Mouse (Mus musculus) neural tube, embryonic 13.5 days (tissue): ENCODE data around the gene Gm128. TPM values are rescaled to one million over a fixed set of nuclear protein-coding genes. Genes with fewer than 3 reads are reported as not detected.

Experiments used
- ATAC-seq: fragments of 200-750 bp; cut with Nextera tagmentation; 2 replicates; pipeline ENCODE4 v1.8.0; 2017; ENCODE audit warnings: low read depth, mild to moderate bottlenecking, moderate TSS enrichment, moderate library complexity
- H3K27ac ChIP-seq: fragments of 300-500 bp; sonication (generic); replicated peaks from 2 replicates; pipeline ENCODE4 v1.5.1; 2015; ENCODE audit warnings: moderate library complexity, mild to moderate bottlenecking, inconsistent platforms
- H3K27me3 ChIP-seq: fragments of 300-500 bp; sonication (generic); 2 replicates; pipeline ENCODE4 v1.6.1; 2015; ENCODE audit warnings: mild to moderate bottlenecking, inconsistent platforms
- H3K36me3 ChIP-seq: fragments of 300-500 bp; sonication (generic); 2 replicates; pipeline ENCODE4 v1.6.1; 2015; ENCODE audit warnings: mild to moderate bottlenecking, inconsistent platforms
- H3K4me1 ChIP-seq: fragments of 300-500 bp; sonication (generic); replicated peaks from 2 replicates; pipeline ENCODE4 v1.6.1; 2015; ENCODE audit warnings: inconsistent platforms
- H3K4me2 ChIP-seq: fragments of 300-500 bp; sonication (generic); 2 replicates; pipeline ENCODE4 v1.6.1; 2015; ENCODE audit warnings: inconsistent platforms, mild to moderate bottlenecking, moderate library complexity
- H3K4me3 ChIP-seq: fragments of 300-500 bp; sonication (generic); 2 replicates; pipeline ENCODE4 v1.5.1; 2015; ENCODE audit warnings: mild to moderate bottlenecking, inconsistent platforms
- H3K9ac ChIP-seq: fragments of 300-500 bp; sonication (generic); 2 replicates; pipeline ENCODE4 v1.6.1; 2015; ENCODE audit warnings: moderate library complexity, mild to moderate bottlenecking, inconsistent platforms
- H3K9me3 ChIP-seq: fragments of 300-500 bp; sonication (generic); 2 replicates; pipeline ENCODE4 v1.6.1; 2016; ENCODE audit warnings: inconsistent platforms
- WGBS: fragments of 180-500 bp; shearing (Covaris S2); methylation state at CpG from one replicate; pipeline ENCODE4 v1.1.7; 2015; 5-methylcytosine and 5-hydroxymethylcytosine counted together
- polyA plus RNA-seq: library from polyadenylated mRNA; unstranded; fragments of >200 nt; fragmentation: Nextera tagmentation; extraction: Ambion mirVana; gene quantifications from 2 replicates; pipeline ENCODE4 v1.2.1, GENCODE M21; 2015

Gm128 gene
- polyA plus RNA-seq, 1 experiment from 2014 or later: 0.15 TPM

- H3K4me2 ChIP-seq: peak overlapping the region; percentile 82
- WGBS: under 1% methylated on average over 11 of the region's 11 CpGs
- H3K36me3 ChIP-seq: peaks cover 3% of the 10 kb centered on the region
- peaks cover 44% of the 10 kb centered on the region for H3K4me1 ChIP-seq
- peak overlapping the region; percentile 98 for H3K27ac ChIP-seq
- peak overlapping the region; percentile 91 for H3K9ac ChIP-seq
- no peaks in the 10 kb centered on the region for H3K9me3 ChIP-seq
- peak overlapping the region; percentile 76 for H3K4me3 ChIP-seq
- ATAC-seq: peak; percentile 16; the same call in 1 of the 2 replicates
- no peaks in the 10 kb centered on the region for H3K27me3 ChIP-seq
These were observed 41.0 kb upstream of the Gm128 start for GRCm38 (mm10) chr3:95282381-95282864.

GRCm38 (mm10) chr3:95281216-95282126, 40.1 kb upstream of the Gm128 start, which contains the start of the genes Mindy1 and Prune1:
Gene Mindy1, plus strand, starts transcription at chr3:95281345.
Gene Prune1, minus strand, starts transcription at chr3:95282076.
- H3K9me3 ChIP-seq: no peaks in the 10 kb centered on the region
- peak within 1 kb of the TSS; percentile 82 for H3K4me2 ChIP-seq
- peak within 1 kb of the TSS; percentile 91 for H3K9ac ChIP-seq
- peak; percentile 92 for ATAC-seq
- H3K4me1 ChIP-seq: peaks cover 44% of the 10 kb centered on the region
- peak within 1 kb of the TSS; percentile 98 for H3K27ac ChIP-seq
- no peaks in the 10 kb centered on the region for H3K27me3 ChIP-seq
- peak within 1 kb of the TSS; percentile 76 for H3K4me3 ChIP-seq
- H3K36me3 ChIP-seq: no peaks in the 10 kb centered on the region
- 1% methylated on average over 53 of the region's 53 CpGs for WGBS

GRCm38 (mm10) chr3:95280747-95281146, 39.3 kb upstream of the Gm128 start:
- no peaks in the 10 kb centered on the region for H3K36me3 ChIP-seq
- WGBS: 34% methylated on average over 8 of the region's 8 CpGs
- peak overlapping the region; percentile 98 for H3K27ac ChIP-seq
- no peaks in the 10 kb centered on the region for H3K27me3 ChIP-seq
- ATAC-seq: no peak
- H3K9me3 ChIP-seq: no peaks in the 10 kb centered on the region
- H3K4me2 ChIP-seq: peak overlapping the region; percentile 82
- peaks cover 41% of the 10 kb centered on the region for H3K4me1 ChIP-seq
- H3K9ac ChIP-seq: peak overlapping the region; percentile 90
- H3K4me3 ChIP-seq: peak overlapping the region; percentile 76

GRCm38 (mm10) chr3:95277149-95277551, 35.8 kb upstream of the Gm128 start:
- Histone ChIP-seq H3K4me1 (peaks cover 16% of the 10 kb centered on the region), H3K27ac (no peak overlapping the region), H3K4me2 (no peak overlapping the region), H3K9me3 (no peaks in the 10 kb centered on the region), H3K27me3 (no peaks in the 10 kb centered on the region), H3K4me3 (no peak overlapping the region), H3K36me3 (no peaks in the 10 kb centered on the region), H3K9ac (no peak overlapping the region)
- no peak for ATAC-seq
- WGBS: 97% methylated on average over 1 of the region's 1 CpGs

- H3K36me3 ChIP-seq: no peaks in the 10 kb centered on the region
- no peak for ATAC-seq
- WGBS: 83% methylated on average over 5 of the region's 5 CpGs
These were observed 35.1 kb upstream of the Gm128 start for GRCm38 (mm10) chr3:95276428-95276934.

GRCm38 (mm10) chr3:95275161-95275560, 33.8 kb upstream of the Gm128 start:
- Histone ChIP-seq H3K27ac (no peak overlapping the region), H3K9me3 (no peaks in the 10 kb centered on the region), H3K9ac (no peak overlapping the region), H3K27me3 (no peaks in the 10 kb centered on the region), H3K4me1 (peaks cover 6% of the 10 kb centered on the region; the same call in 1 of the 2 replicates), H3K36me3 (no peaks in the 10 kb centered on the region), H3K4me3 (no peak overlapping the region), H3K4me2 (no peak overlapping the region)
- ATAC-seq: no peak
- 89% methylated on average over 6 of the region's 6 CpGs for WGBS

More at GRCm38 (mm10) chr3:95276428-95276934, 35.1 kb upstream of the Gm128 start:
- no peaks in the 10 kb centered on the region for H3K9me3 ChIP-seq
- H3K4me2 ChIP-seq: no peak overlapping the region
- H3K4me1 ChIP-seq: peaks cover 14% of the 10 kb centered on the region
- no peak overlapping the region for H3K27ac ChIP-seq
- H3K27me3 ChIP-seq: no peaks in the 10 kb centered on the region
- no peak overlapping the region for H3K4me3 ChIP-seq
- no peak overlapping the region for H3K9ac ChIP-seq

- Histone ChIP-seq H3K36me3 (peaks cover 4% of the 10 kb centered on the region; the same call in 1 of the 2 replicates), H3K27ac (no peak overlapping the region), H3K4me2 (no peak overlapping the region), H3K4me1 (peaks cover under 1% of the 10 kb centered on the region; the same call in 1 of the 2 replicates), H3K27me3 (no peaks in the 10 kb centered on the region), H3K9ac (no peak overlapping the region), H3K9me3 (no peaks in the 10 kb centered on the region), H3K4me3 (no peak overlapping the region)
- 90% methylated on average over 4 of the region's 4 CpGs for WGBS
- ATAC-seq: no peak
These were observed 33.1 kb upstream of the Gm128 start for GRCm38 (mm10) chr3:95274453-95274852.

- Histone ChIP-seq H3K4me1 (no peaks in the 10 kb centered on the region), H3K9me3 (no peaks in the 10 kb centered on the region), H3K36me3 (peaks cover 14% of the 10 kb centered on the region), H3K4me3 (no peak overlapping the region), H3K27ac (no peak overlapping the region), H3K4me2 (no peak overlapping the region), H3K27me3 (no peaks in the 10 kb centered on the region), H3K9ac (no peak overlapping the region)
- no peak for ATAC-seq
- WGBS: 81% methylated on average over 5 of the region's 5 CpGs
These were observed 32.1 kb upstream of the Gm128 start for GRCm38 (mm10) chr3:95273471-95273870.

GRCm38 (mm10) chr3:95270766-95271364, 29.5 kb upstream of the Gm128 start:
- no peaks in the 10 kb centered on the region for H3K4me1 ChIP-seq

GRCm38 (mm10) chr3:95269789-95270188, 28.4 kb upstream of the Gm128 start:
- H3K27me3 ChIP-seq: no peaks in the 10 kb centered on the region
- H3K9me3 ChIP-seq: no peaks in the 10 kb centered on the region
- H3K9ac ChIP-seq: no peak overlapping the region
- H3K4me2 ChIP-seq: no peak overlapping the region
- peaks cover 47% of the 10 kb centered on the region for H3K36me3 ChIP-seq
- no peak overlapping the region for H3K27ac ChIP-seq
- no peaks in the 10 kb centered on the region for H3K4me1 ChIP-seq
- H3K4me3 ChIP-seq: no peak overlapping the region
- no peak for ATAC-seq
- 84% methylated on average over 5 of the region's 5 CpGs for WGBS

More at GRCm38 (mm10) chr3:95270766-95271364, 29.5 kb upstream of the Gm128 start:
- no peak overlapping the region for H3K27ac ChIP-seq
- no peak overlapping the region for H3K9ac ChIP-seq
- no peak overlapping the region for H3K4me3 ChIP-seq
- no peaks in the 10 kb centered on the region for H3K27me3 ChIP-seq
- no peaks in the 10 kb centered on the region for H3K9me3 ChIP-seq
- ATAC-seq: no peak
- H3K4me2 ChIP-seq: no peak overlapping the region
- WGBS: 88% methylated on average over 12 of the region's 12 CpGs
- H3K36me3 ChIP-seq: peaks cover 40% of the 10 kb centered on the region

GRCm38 (mm10) chr3:95267855-95268254, 26.5 kb upstream of the Gm128 start:
- H3K9me3 ChIP-seq: no peaks in the 10 kb centered on the region
- H3K4me3 ChIP-seq: no peak overlapping the region
- no peak overlapping the region for H3K9ac ChIP-seq
- no peaks in the 10 kb centered on the region for H3K27me3 ChIP-seq
- H3K4me1 ChIP-seq: no peaks in the 10 kb centered on the region
- H3K36me3 ChIP-seq: peaks cover 65% of the 10 kb centered on the region
- no peak overlapping the region for H3K27ac ChIP-seq
- ATAC-seq: no peak
- no peak overlapping the region for H3K4me2 ChIP-seq

GRCm38 (mm10) chr3:95266052-95266451, 24.7 kb upstream of the Gm128 start:
- Histone ChIP-seq H3K9me3 (no peaks in the 10 kb centered on the region), H3K4me2 (no peak overlapping the region), H3K9ac (no peak overlapping the region), H3K27ac (no peak overlapping the region), H3K4me3 (no peak overlapping the region), H3K4me1 (no peaks in the 10 kb centered on the region), H3K27me3 (no peaks in the 10 kb centered on the region), H3K36me3 (peaks cover 82% of the 10 kb centered on the region)
- WGBS: 97% methylated on average over 3 of the region's 3 CpGs
- no peak for ATAC-seq
